Mouse (Mus musculus) small intestine, adult 2 months (tissue): ENCODE results near the gene Dazap2.

Experiments used
- CTCF ChIP-seq: fragments of 200-500 bp; IDR thresholded peaks from 2 replicates; pipeline ENCODE4 v1.5.1; 2012; ENCODE audit warnings: low read depth, mild to moderate bottlenecking, control low read depth, inconsistent platforms, low read length, moderate library complexity, mixed read lengths; ENCODE audit not compliant: insufficient replicate concordance, insufficient read length; ENCODE audit errors: extremely low read depth
- POLR2A ChIP-seq: fragments of 200-500 bp; IDR thresholded peaks from 2 replicates; pipeline ENCODE4 v1.6.1; 2012; ENCODE audit warnings: low read depth, mild to moderate bottlenecking, control low read depth, inconsistent platforms, low read length, moderate library complexity

GRCm38 (mm10) chr15:100637661-100638060 is 22.5 kb downstream of the Dazap2 start:
- TF ChIP-seq CTCF (peak; percentile 51; the same call in 1 of the 2 replicates), POLR2A (no peak)
